Mouse (Mus musculus) right cerebral cortex, postnatal 14 days (tissue): Measurements from ENCODE around the gene Dydc2.
"Not testable (repeated sequence)": the region's sequence is repeated elsewhere in the genome, so short reads cannot be mapped to it uniquely, and the experiment has no call there.

Source experiments
- DNase-seq: peaks from one replicate; pipeline ENCODE4 v3.0.0; 2022

The Dydc2 gene

DNA sequence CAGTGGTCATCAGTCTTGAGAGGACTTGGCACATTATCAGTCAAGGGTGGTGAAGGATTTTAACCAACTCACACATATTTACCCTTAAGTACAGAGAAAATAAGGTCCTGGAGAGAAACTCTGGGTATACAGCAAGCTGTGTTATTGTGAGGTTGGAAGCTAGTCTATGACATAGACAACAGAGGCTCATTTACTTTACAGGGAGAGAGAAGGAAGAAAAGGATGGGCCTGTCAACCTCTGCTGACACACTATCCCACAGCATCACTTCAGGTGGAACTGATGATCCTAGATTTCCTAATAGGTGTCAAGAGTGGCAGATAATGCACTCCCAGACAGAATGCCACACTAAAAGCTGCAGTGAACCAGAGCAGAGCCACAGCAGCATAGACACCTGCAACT lies at the start of gene Dydc2:
TSS of gene Dydc2 (minus strand) at position 101 of the 400 bp plus-strand sequence.
- DNase-seq, result no peak

- DNase-seq, result no peak
Observed at GRCm38 (mm10) chr14:41116271-41116670, 47.3 kb upstream of the Dydc2 start.

DNA sequence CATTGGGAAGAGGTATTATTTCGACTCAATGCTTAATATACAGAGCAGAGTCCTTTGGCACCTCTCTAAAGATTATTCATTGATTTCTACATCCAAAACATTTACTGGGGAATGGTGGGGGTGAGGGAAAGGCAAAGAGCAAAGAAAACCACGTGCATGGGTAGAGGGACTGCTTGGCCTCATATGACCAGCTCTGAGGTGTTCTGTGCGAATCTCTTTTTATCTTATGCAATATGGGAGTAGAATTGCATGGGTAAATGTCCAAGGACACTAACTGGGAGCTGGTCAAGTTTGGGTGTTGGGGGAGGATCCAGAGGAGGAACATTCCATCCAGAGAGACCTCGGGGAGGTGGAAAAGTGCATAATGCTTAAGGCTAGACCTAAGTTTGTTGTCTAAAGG lies 43.9 kb upstream of the Dydc2 start:
- no peak for DNase-seq

- no peak for DNase-seq
Observed at GRCm38 (mm10) chr14:41111031-41111668, 42.1 kb upstream of the Dydc2 start.

GRCm38 (mm10) chr14:41104853-41105444 lies 35.9 kb upstream of the Dydc2 start, which contains the start of gene Mat1a:
TSS of gene Mat1a (plus strand) at chr14:41105035.
- DNase-seq, result no peak

- DNase-seq, result no peak
Observed at GRCm38 (mm10) chr14:41102269-41102668, 33.3 kb upstream of the Dydc2 start.

GRCm38 (mm10) chr14:41101242-41101641 lies 32.2 kb upstream of the Dydc2 start:
- no peak for DNase-seq

DNA sequence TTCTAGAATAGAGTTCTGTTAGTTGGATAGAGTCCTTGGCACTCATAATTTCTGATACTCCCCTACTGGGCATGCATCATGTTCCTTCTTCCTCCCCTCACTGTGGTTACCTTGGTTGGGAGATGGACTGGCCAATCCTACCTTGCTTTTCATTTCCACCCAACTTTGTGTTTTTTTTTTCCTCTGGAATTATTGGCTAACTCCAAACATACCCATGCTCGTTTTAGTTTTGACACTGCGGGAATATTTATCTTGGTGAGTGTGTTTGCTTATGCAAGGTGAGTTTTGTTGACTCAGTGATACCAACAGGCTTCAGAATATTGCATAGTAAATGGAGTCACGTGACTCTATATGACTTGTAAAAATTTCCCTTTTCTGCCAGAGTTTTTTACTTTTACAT lies 31.7 kb upstream of the Dydc2 start:
- no peak for DNase-seq

DNA sequence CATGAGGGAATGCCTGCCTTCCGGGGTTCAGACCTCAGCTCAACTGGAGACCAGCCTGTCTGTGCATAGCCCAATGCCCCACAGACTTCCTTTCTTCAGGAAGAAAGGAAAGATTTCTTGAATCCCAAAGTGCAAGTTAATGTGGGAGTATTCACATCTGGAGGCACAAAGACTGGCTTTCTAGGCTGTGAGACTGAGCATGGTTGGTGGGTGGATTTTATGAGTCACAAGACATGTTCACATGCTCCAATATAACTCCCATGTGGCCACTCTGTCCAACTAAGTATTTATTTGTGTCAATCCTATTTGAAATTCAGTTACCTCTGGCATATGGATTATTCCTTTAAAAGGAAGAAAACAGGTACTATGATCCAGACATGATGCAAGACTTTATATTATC lies 29.7 kb upstream of the Dydc2 start:
- DNase-seq, result no peak

DNA sequence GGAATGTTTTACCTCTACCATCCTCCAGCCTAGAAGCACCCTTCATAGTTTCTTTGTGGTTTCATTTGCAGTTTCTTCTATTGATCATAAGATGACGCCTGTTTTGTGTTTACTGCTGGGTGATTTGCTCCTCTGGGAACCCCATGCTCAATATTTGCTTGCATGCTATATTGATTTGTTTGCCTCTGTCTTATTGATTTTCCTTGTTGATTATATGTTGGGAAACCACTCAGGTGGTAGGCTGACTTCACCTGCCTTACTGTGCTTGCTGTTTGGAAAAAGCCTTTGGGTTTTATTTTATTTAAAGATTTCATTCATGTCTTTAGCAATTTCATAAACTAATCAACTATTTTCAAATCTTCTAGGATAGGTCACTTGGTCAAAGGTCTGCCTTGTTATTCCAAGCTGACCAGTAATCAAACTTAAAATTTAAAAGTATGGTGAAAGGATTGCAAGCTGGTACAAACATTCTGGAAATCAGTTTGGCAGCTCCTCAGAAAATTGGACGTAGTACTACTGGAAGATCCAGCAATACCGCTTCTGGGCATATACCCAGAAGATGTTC lies 27.4 kb upstream of the Dydc2 start:
- DNase-seq, result no peak

DNA sequence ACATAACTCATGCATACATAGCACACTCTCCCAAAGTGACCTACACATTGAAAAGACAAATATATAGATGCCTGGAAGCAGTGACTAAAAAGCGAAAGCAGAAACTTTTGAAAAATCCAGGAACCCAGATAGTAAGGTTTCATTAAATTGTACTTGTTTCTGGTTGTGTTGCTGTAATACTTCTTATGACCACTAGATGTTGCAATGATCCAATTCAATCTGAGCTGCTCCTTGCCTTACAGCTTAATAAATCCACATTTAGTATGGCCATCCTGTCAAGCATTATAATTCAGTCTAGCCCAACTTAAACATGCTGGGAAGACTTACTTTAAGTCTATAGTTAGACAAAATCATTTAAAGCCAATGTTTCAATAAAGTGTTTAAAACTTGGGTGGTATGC lies 25.1 kb upstream of the Dydc2 start:
- no peak for DNase-seq

GRCm38 (mm10) chr14:41090777-41091176 lies 21.8 kb upstream of the Dydc2 start:
- no peak for DNase-seq

GRCm38 (mm10) chr14:41087509-41087908 lies 18.5 kb upstream of the Dydc2 start:
- peak; percentile 16 for DNase-seq

DNA sequence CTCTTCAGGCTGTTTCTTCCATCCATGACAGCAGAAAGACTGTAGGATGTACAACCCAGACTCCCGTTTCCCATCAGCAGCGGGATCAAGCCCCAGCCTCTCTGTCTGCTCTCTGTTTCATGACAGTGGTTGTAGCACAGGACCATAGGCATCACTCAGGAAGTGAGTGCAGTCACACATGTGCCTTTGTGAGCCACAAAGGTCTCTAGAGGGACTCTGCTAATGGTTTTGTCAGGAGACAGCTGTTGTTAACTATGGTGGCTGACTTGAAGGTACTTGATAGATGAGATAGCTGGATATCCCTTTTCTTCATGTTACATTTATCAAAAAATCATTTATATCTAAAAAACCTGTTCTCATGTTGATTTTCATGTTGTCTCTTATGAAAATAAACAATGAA lies 13.4 kb upstream of the Dydc2 start:
- DNase-seq, result no peak

DNA sequence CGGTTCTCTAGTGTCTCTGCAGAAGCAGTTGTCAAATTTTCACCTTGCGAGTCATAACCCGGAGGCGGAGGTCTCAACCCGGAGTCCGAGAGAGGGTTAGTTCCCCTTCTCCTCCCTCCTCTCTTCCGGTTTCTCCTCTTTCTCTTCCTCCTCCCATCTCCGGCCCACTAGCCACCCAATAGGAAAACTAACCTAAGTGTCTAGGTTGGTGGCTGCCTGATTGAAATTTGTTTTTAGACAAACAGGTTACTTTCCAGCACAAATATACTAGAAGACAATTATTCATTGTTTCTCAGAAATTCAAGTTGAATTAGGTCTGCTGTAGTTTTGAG lies 3.9 kb upstream of the Dydc2 start:
- no peak for DNase-seq

GRCm38 (mm10) chr14:41072229-41072943 lies 3.4 kb upstream of the Dydc2 start, which contains the start of gene Dydc1:
TSS of gene Dydc1 (plus strand) at chr14:41072911.
- peak; percentile 89 for DNase-seq

DNA sequence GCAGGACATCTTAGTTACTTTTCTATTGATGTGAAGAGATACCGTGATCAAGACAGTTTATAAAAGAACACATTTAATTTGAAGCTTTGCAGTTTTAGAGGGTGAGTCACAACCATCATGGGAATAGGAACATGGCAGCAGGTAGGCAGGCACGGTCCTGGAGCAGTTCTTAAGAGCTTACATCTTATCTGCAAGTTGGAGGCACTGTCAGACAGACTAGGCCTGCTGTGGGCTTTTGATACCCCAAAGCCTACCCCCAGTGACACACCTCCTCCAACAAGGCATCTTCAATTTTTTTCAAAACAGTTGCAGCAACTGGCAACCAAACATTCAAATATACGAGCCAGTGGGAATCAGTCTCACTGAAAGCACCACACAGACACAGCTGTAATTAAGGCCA lies 1.3 kb upstream of the Dydc2 start:
- DNase-seq, result no peak

DNA sequence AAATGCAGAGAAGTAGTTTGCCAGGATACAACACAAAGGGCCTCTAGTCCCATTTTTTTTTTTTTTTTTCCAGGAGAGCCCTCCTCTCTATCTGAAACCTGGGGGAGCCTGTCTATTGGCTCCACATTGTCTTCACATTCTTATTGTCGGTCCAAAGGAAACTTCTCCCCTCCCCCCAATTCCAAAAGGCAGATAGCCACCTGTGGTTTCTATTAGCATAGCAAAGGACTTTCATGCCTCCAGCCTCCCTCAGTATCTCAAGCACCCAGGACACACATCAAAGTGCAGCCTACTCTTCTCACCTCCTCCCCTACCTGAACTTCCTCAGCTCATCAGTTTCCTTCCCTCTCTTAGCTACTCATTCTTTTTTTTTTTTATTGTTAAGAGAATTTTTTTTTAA lies 2.6 kb downstream of the Dydc2 start:
- DNase-seq, result no peak

GRCm38 (mm10) chr14:41065168-41065567 lies 3.8 kb downstream of the Dydc2 start:
- DNase-seq, result no peak

DNA sequence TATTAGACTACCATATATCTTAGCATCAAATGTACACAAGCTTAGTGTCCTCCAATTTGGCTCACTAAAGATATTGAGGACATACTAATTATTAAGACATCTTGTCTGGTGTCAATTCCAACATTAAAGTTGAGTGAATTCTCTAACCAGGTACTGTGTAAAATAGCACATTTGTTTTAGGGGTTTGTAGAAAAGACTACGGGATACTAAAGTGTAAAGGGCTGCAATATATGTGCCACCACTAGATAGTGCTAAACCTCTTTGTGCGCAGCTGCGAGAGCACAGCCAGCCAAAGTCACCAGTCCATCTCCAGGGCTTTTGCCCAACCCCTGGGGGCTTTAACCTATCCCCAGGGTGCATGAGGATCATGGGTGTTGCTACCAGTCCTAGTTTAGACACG lies 15.8 kb downstream of the Dydc2 start:
- not testable (repeated sequence) for DNase-seq

DNA sequence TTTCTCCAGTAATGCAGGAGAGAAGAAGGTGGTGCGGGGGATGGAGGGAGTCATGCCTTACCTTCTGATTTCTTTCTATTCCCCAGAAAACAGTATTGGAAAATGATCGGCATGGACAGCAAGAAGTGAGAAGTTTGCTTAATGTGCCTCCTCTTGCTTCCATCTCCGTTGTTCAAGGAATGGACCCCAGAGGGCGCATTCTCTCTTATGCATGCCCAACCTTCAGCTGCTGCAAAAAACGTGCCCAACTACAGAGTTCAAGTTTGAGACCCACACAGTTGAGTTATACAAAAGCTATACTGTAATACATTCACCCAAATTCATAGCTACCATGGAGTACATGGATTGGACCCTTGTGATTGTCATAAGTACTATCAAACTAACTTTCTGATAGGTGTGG lies 16.5 kb downstream of the Dydc2 start:
- no peak for DNase-seq

- DNase-seq, result no peak
Observed at GRCm38 (mm10) chr14:41050471-41050870, 18.5 kb downstream of the Dydc2 start.

DNA sequence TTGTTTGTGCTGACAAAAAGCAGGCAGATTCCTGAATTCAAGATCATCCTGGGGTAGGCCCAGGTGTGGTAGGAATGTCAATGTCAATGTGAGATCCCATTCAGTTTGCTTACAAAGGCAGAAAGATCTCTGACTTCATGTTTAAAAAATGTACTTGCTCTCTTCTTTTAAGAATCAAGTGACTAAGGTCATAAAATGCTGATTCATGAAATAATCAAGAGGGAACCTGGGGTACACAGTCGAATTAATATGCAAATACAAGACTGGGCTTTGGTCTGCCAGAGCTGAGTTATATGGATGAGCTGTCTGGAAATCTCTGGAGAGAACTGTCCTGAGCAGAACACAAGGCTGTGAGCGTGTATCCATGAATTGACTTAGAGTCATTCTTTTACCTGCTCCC lies 21.6 kb downstream of the Dydc2 start:
- no peak for DNase-seq
